Mouse (Mus musculus) left cerebral cortex, postnatal 10 days (tissue): ENCODE measurements around the gene Themis. TPM values are rescaled to one million over a fixed set of nuclear protein-coding genes. Genes with fewer than 3 reads are reported as not detected.

Experiments
- DNase-seq, 2 experiments: peaks; one replicate each; pipeline ENCODE4 v3.0.0; 2021 to 2022; ENCODE audit warnings: low spot score in 2 of 2, mixed read lengths in 1 of 2; ENCODE audit errors: extremely low spot score in 1 of 2
- intact Hi-C: fragments of 180-260 bp; cut with DNase I; formaldehyde crosslinking; loops from one replicate; pipeline ENCODE4 v1.15.1; 2025
- total RNA-seq, 2 experiments: library from RNA; stranded (reverse); gene quantifications; 2 replicates each; pipeline ENCODE4 v1.2.3; 2021

The Themis gene
- total RNA-seq, 2 experiments from 2014 or later: 0.06 to 0.63 TPM

GRCm38 (mm10) chr10:28754927-28755326 is 86.8 kb downstream of the Themis start:
- intact Hi-C loops: no loop called here

GRCm38 (mm10) chr10:28776777-28777402 is 108.7 kb downstream of the Themis start:
- intact Hi-C loops: no loop called here
- DNase-seq: no peak

More at GRCm38 (mm10) chr10:28754927-28755326, 86.8 kb downstream of the Themis start:
- no peak for DNase-seq

GRCm38 (mm10) chr10:28799469-28799868 is 131.3 kb downstream of the Themis start:
- no peak for DNase-seq
- intact Hi-C loops: no loop called here

GRCm38 (mm10) chr10:28805160-28805559 is 137.0 kb downstream of the Themis start:
- intact Hi-C loops: no loop called here
- no peak for DNase-seq

GRCm38 (mm10) chr10:28811928-28812570 is 143.9 kb downstream of the Themis start:
- intact Hi-C loops: no loop called here
- no peak for DNase-seq

- intact Hi-C loops: no loop called here
- DNase-seq: no peak
These were observed 144.4 kb downstream of the Themis start for GRCm38 (mm10) chr10:28812571-28812936.

- no peak for DNase-seq
- intact Hi-C loops: no loop called here
These were observed 148.0 kb downstream of the Themis start for GRCm38 (mm10) chr10:28816160-28816559.

- intact Hi-C loops: no loop called here
- no peak for DNase-seq
These were observed 154.2 kb downstream of the Themis start for GRCm38 (mm10) chr10:28822320-28822719.

- intact Hi-C loops: loop anchor here (5.0 to 10.0 kb wide), 2 partner anchors 355 to 1708 kb away; no protein-coding TSS in a partner anchor
- DNase-seq: no peak
These were observed 174.4 kb downstream of the Themis start for GRCm38 (mm10) chr10:28842605-28843004.

- intact Hi-C loops: loop anchor here (5.0 to 10.0 kb wide), 2 partner anchors 357 to 1709 kb away; no protein-coding TSS in a partner anchor
- DNase-seq: peak; percentile 34 to 48
These were observed 175.9 kb downstream of the Themis start for GRCm38 (mm10) chr10:28843755-28844717.

- no peak for DNase-seq
- intact Hi-C loops: no loop called here
These were observed 188.0 kb downstream of the Themis start for GRCm38 (mm10) chr10:28856154-28856553.

GRCm38 (mm10) chr10:28870580-28871354 is 202.6 kb downstream of the Themis start:
- intact Hi-C loops: no loop called here
- no peak for DNase-seq

GRCm38 (mm10) chr10:28874605-28875004 is 206.4 kb downstream of the Themis start:
- intact Hi-C loops: no loop called here
- no peak for DNase-seq

GRCm38 (mm10) chr10:28887643-28888042 is 219.5 kb downstream of the Themis start:
- intact Hi-C loops: no loop called here
- no peak for DNase-seq

GRCm38 (mm10) chr10:28890886-28891285 is 222.7 kb downstream of the Themis start:
- intact Hi-C loops: no loop called here
- DNase-seq: no peak

- intact Hi-C loops: no loop called here
- no peak for DNase-seq
These were observed 230.2 kb downstream of the Themis start for GRCm38 (mm10) chr10:28898351-28898750.
